Mouse (Mus musculus) kidney, postnatal 0 days (tissue): ENCODE results near the gene Siglecg. TPM values are rescaled to one million over a fixed set of nuclear protein-coding genes. Genes with fewer than 3 reads are reported as not detected.
A peak's percentile ranks its signal among the peaks of the same experiment; 100 is the strongest.

Experiments used
- ATAC-seq: fragments of 200-750 bp; cut with Nextera tagmentation; replicated peaks from 2 replicates; pipeline ENCODE4 v1.8.0; 2017; ENCODE audit warnings: low read depth, moderate number of reproducible peaks, moderate TSS enrichment, moderate library complexity; ENCODE audit not compliant: low FRiP score
- DNase-seq: peaks from one replicate; pipeline ENCODE4 v3.0.0-alpha.2; 2016; ENCODE audit warnings: low spot score
- H3K27ac ChIP-seq: fragments of 300-500 bp; sonication (generic); 2 replicates; pipeline ENCODE4 v1.5.1; 2014; ENCODE audit warnings: mild to moderate bottlenecking
- H3K27me3 ChIP-seq: fragments of 300-500 bp; sonication (generic); 2 replicates; pipeline ENCODE4 v1.6.1; 2014; ENCODE audit warnings: low read length, mixed read lengths; ENCODE audit not compliant: insufficient read depth
- H3K36me3 ChIP-seq: fragments of 300-500 bp; sonication (generic); 2 replicates; pipeline ENCODE4 v1.6.1; 2014; ENCODE audit warnings: low read length, mixed read lengths; ENCODE audit not compliant: insufficient read depth
- H3K4me1 ChIP-seq: fragments of 300-500 bp; sonication (generic); replicated peaks from 2 replicates; pipeline ENCODE4 v1.6.1; 2014; ENCODE audit warnings: antibody characterized with exemption, low read length, mixed read lengths; ENCODE audit not compliant: insufficient read depth
- H3K4me2 ChIP-seq: fragments of 300-500 bp; sonication (generic); 2 replicates; pipeline ENCODE4 v1.6.1; 2014; ENCODE audit warnings: mild to moderate bottlenecking, low read length, moderate library complexity, mixed read lengths
- H3K4me3 ChIP-seq: fragments of 300-500 bp; sonication (generic); replicated peaks from 2 replicates; pipeline ENCODE4 v1.5.1; 2014; ENCODE audit warnings: low read depth, low read length
- H3K9ac ChIP-seq: fragments of 300-500 bp; sonication (generic); 2 replicates; pipeline ENCODE4 v1.6.1; 2014; ENCODE audit warnings: low read depth, low read length
- H3K9me3 ChIP-seq: fragments of 300-500 bp; sonication (generic); replicated peaks from 2 replicates; pipeline ENCODE4 v1.6.1; 2016; ENCODE audit warnings: low read length, inconsistent platforms, mixed read lengths
- CTCF ChIP-seq: IDR thresholded peaks from 2 replicates; pipeline ENCODE4 v1.5.1; 2016; ENCODE audit warnings: antibody characterized with exemption, low read depth, mild to moderate bottlenecking, moderate library complexity
- WGBS: fragments of 180-500 bp; shearing (Covaris S2); extraction: QIAGEN DNeasy Blood & Tissue Kit; methylation state at CpG from one replicate; pipeline ENCODE4 v1.1.7; 2014; 5-methylcytosine and 5-hydroxymethylcytosine counted together
- microRNA-seq: library from miRNA; unstranded; fragments of <30 nt; microRNA quantifications from one replicate; pipeline ENCODE4, GENCODE M21; 2016
- polyA plus RNA-seq: library from polyadenylated mRNA; unstranded; fragments of >200 nt; fragmentation: Nextera tagmentation; extraction: Ambion mirVana; gene quantifications from 2 replicates; pipeline ENCODE4 v1.2.1, GENCODE M21; 2015

The Siglecg gene
- polyA plus RNA-seq, 1 experiment from 2014 or later = 2.1 TPM

DNA sequence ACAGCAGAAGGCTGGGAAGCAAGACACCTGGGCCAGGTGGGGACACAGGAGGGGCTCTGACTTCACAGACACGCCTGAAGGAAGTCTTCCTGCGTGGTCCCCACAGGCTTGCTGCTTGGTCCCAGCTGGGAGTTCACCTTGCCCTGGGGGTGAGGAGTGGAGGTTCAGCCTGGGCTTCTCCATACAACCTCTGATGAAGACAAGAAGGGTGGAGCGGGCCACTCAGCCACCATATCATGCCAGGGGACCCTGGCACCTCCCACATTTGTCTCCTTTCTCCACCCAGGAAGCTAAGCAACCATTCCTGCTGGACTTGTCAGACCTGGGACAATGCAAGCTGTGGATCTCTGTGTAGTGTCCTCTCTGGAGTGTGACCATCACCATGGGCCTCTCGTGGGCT, 54.8 kb downstream of the Siglecg start, which contains the start of gene Vsig10l:
Gene Vsig10l, plus strand, starts transcription at position 301 of the 400 bp plus-strand sequence.
- WGBS = 61% methylated on average over 4 of the region's 4 CpGs
- Histone ChIP-seq H3K4me1 (0 out of 2 replicates have a peak, but pooled peaks cover 4% of the 10 kb centered on the region), H3K4me2 (no peak within 1 kb of the TSS), H3K27me3 (no peaks in the 10 kb centered on the region), H3K4me3 (no peak within 1 kb of the TSS), H3K9me3 (no peaks in the 10 kb centered on the region), H3K36me3 (0 out of 2 replicates have a peak, but pooled peaks cover 3% of the 10 kb centered on the region), H3K27ac (no peak within 1 kb of the TSS), H3K9ac (no peak within 1 kb of the TSS)
- no peak for TF ChIP-seq CTCF
- no peak for ATAC-seq
- no peak for DNase-seq

DNA sequence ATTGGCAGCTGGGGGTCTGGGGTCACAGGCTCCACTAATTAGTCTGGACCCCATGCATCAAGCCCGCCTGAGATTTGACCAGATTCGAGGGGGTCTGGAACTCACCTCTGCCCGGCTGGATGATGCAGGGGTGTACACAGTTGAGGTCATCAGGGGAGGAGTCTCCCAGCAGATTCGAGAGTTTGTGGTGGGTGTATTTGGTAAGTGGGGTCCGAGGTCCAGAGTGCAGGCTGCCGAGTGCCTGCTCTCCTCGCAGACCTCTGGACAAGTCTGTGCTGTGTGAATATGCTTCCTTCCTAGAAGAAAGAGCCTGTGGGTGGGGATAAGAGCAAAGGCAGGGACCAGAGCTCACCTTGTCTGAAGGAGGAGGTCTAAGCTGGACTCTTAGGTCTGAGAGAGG, 56.0 kb downstream of the Siglecg start:
- Histone ChIP-seq H3K9me3 (no peaks in the 10 kb centered on the region), H3K4me2 (no peak overlapping the region), H3K36me3 (no peaks in the 10 kb centered on the region), H3K9ac (no peak overlapping the region), H3K4me1 (0 out of 2 replicates have a peak, but pooled peaks cover 4% of the 10 kb centered on the region), H3K27ac (no peak overlapping the region), H3K4me3 (no peak overlapping the region), H3K27me3 (no peaks in the 10 kb centered on the region)
- ATAC-seq (no peak), DNase-seq (no peak)
- TF ChIP-seq CTCF = no peak
- WGBS = 87% methylated on average over 7 of the region's 7 CpGs

- H3K4me2 ChIP-seq = peak overlapping the region; percentile 60
- 0 out of 2 replicates have a peak, but pooled peaks cover 4% of the 10 kb centered on the region for H3K4me1 ChIP-seq
- no peak for DNase-seq
- H3K27me3 ChIP-seq = no peaks in the 10 kb centered on the region
- no peaks in the 10 kb centered on the region for H3K36me3 ChIP-seq
- no peak overlapping the region for H3K27ac ChIP-seq
- H3K9me3 ChIP-seq = no peaks in the 10 kb centered on the region
- TF ChIP-seq CTCF = no peak; the same call in 1 of the 2 replicates
- no peak; the same call in 1 of the 2 replicates for ATAC-seq
- H3K4me3 ChIP-seq = peak overlapping the region; percentile 35
- WGBS = 6% methylated on average over 35 of the region's 35 CpGs
- H3K9ac ChIP-seq = peak overlapping the region; percentile 5; the same call in 1 of the 2 replicates
Measured at GRCm38 (mm10) chr7:43464864-43465343, 56.9 kb downstream of the Siglecg start.

- no peaks in the 10 kb centered on the region for H3K9me3 ChIP-seq
- H3K4me1 ChIP-seq = 0 out of 2 replicates have a peak, but pooled peaks cover 4% of the 10 kb centered on the region
- no peaks in the 10 kb centered on the region for H3K27me3 ChIP-seq
- H3K36me3 ChIP-seq = no peaks in the 10 kb centered on the region
- H3K4me3 ChIP-seq = peak overlapping the region; percentile 35
- H3K9ac ChIP-seq = peak overlapping the region; percentile 47
- peak; percentile 98 for DNase-seq
- peak overlapping the region; percentile 33; the same call in 1 of the 2 replicates for H3K27ac ChIP-seq
- H3K4me2 ChIP-seq = peak overlapping the region; percentile 60
- WGBS = under 1% methylated on average over 33 of the region's 33 CpGs
- TF ChIP-seq CTCF = peak; percentile 47
- ATAC-seq = peak; percentile 84
Measured at GRCm38 (mm10) chr7:43465344-43466098, 57.5 kb downstream of the Siglecg start.

DNA sequence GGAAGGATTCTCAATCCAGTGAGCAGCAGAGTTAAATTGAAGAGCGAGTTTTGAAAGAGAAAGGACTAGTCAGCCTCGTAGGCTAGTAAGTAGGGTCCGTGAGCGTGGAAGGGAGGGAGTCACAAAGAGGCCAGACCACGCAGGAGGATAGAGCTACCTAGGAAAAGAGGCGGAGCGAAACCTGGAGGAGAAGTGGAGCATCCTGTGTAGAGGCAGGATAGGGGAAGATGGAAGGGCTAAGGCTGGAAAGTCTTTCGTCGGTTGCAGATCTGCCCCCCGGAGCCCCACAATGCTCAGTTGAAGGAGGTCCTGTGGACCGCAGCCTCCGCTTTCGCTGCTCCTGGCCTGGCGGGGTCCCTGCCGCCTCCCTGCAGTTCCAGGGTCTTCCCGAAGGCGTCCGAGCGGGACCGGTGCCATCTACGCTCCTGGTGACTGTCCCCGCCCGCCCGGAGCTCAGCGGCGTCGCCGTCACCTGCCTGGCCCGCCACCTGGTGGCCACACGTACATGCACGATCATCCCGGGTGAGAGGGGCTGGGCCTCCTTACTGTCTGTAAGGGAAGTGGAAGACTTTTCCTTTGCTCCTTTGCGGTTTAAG, 58.2 kb downstream of the Siglecg start:
- H3K27me3 ChIP-seq = no peaks in the 10 kb centered on the region
- peak; percentile 97 for TF ChIP-seq CTCF
- peak overlapping the region; percentile 35 for H3K4me3 ChIP-seq
- WGBS = 1% methylated on average over 32 of the region's 33 CpGs
- peak overlapping the region; percentile 47 for H3K9ac ChIP-seq
- ATAC-seq (peak; percentile 68), DNase-seq (peak; percentile 95)
- H3K36me3 ChIP-seq = no peaks in the 10 kb centered on the region
- H3K4me2 ChIP-seq = peak overlapping the region; percentile 60
- H3K4me1 ChIP-seq = 0 out of 2 replicates have a peak, but pooled peaks cover 4% of the 10 kb centered on the region
- no peaks in the 10 kb centered on the region for H3K9me3 ChIP-seq
- H3K27ac ChIP-seq = peak overlapping the region; percentile 33; the same call in 1 of the 2 replicates

Small RNA genes within 50 kb of the gene (microRNA-seq; reads per million reads assigned to microRNA genes)
- 0.80 reads per million for gene Mir7051

Other genes starting within 250 kb of the Siglecg start
- 11.8 and 12.8 TPM in 2 replicates for gene Zfp715, start 94.9 kb upstream of the Siglecg start, polyA plus RNA-seq
- not detected in 2 replicates for gene Siglecf, start 56.9 kb upstream of the Siglecg start, polyA plus RNA-seq
- gene Lim2, start 19.5 kb downstream of the Siglecg start, polyA plus RNA-seq = not detected in 2 replicates
- 0.20 and 0.49 TPM in 2 replicates for gene Nkg7, start 28.9 kb downstream of the Siglecg start, polyA plus RNA-seq
- gene Cldnd2, start 32.6 kb downstream of the Siglecg start, polyA plus RNA-seq = 0.18 TPM in 1 of 2 replicates, not detected in the other
- gene Etfb, start 35.9 kb downstream of the Siglecg start, polyA plus RNA-seq = 575 and 604 TPM in 2 replicates
- gene Gm45233, start 35.9 kb downstream of the Siglecg start, polyA plus RNA-seq = 0.24 and 0.29 TPM in 2 replicates
- gene Vsig10l, start 54.9 kb downstream of the Siglecg start, polyA plus RNA-seq = 4.7 and 6.7 TPM in 2 replicates
- 0.25 and 0.29 TPM in 2 replicates for gene Iglon5, start 81.9 kb downstream of the Siglecg start, polyA plus RNA-seq
- not detected in 2 replicates for gene 4931406B18Rik, start 97.7 kb downstream of the Siglecg start, polyA plus RNA-seq
- 0.75 and 1.2 TPM in 2 replicates for gene Cd33, start 136.2 kb downstream of the Siglecg start, polyA plus RNA-seq
- 1.8 and 2.1 TPM in 2 replicates for gene Zfp658, start 154.1 kb downstream of the Siglecg start, polyA plus RNA-seq
- 7.8 and 9.3 TPM in 2 replicates for gene Zfp719, start 171.4 kb downstream of the Siglecg start, polyA plus RNA-seq
- gene Zfp819, start 199.0 kb downstream of the Siglecg start, polyA plus RNA-seq = 0.08 TPM in 1 of 2 replicates, not detected in the other
- not detected in 2 replicates for gene Ceacam18, start 226.5 kb downstream of the Siglecg start, polyA plus RNA-seq